Mouse (Mus musculus): Measurements from ENCODE around the gene 1190002N15Rik.

1190002N15Rik gene

DNA sequence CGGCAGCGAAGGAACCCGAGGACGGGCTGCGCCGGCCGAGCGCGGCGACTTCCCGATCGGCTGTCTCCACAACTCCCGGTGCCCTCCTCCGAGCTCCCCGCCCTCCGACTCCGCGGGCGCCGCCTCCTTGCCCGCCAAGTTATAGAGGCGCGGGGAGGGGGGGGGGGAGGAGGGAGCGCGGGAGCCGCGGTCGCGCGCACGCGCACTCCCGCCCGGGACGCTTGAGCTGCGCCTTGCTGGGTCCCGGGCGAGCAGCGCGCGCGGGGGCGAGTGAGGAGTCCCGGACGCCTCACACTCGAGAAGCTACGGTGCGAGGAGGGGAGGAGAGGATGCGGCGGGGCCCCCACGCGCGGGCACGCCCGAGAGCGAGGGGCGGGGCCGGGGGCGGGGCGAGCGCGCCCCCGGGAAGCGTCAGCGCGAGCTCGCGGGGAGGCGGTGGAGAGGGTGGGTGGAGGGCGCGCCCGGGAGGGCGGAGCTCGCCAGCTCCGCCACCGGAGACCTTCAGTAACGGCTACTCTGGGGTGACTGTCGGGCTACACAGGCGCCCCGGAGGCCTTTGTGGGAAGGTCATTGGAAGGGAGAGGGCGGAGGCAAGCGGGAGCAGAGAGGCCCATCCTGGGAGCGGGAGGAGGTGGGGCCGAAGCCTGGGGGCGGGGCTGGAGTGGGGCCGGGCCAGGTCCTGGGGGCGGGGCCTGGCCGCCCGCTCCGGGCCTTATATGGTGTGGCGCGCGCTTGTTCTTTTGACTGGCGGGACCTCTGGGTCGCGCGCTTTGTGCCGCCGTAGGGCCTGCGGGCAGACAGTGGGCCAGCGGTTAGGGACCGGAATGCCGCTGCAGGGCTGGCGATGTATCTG, at the start of gene 1190002N15Rik:
Gene 1190002N15Rik, minus strand, starts transcription at position 112 of the 853 bp plus-strand sequence.
- DNase-seq, result peak; percentile 94

DNA sequence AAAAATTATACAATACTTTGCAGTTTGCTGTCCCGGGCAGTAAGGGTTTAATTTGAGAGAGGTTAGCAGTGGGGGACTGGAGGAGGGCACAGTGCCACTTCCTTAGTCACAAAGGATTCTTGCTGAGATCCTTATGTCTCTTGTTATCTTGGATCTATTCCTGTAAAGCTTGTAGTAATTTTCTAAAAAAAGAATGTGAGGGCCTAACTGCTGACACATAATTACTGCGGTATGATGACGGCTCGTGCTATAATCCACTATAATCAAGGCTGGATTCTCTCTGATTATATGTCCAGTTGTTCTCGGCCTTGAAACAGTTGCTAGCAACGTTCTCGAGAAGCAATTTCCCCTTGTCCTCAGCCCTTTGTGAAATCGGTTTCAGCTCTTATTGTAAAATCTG, 44.4 kb upstream of the 1190002N15Rik start:
- no peak for DNase-seq

DNA sequence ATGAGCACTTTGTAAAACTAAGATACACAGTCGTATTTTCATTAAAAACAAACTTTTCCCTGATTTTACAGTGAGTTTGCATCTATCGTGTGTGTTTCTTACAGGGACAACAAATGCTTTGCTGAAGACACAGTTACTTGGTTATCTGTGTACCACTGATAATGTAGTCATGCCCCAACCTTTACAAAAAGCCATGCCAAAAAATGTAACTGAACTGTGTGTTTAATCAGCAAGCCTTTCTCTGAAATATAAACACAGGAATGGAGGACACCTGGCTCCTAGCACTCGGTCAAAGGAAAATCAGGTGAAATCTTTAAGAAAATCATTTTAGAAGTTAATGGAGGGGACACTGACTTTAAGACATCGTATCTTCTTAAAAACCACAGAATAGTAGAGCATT, 43.8 kb upstream of the 1190002N15Rik start:
- DNase-seq, result no peak

- DNase-seq, result no peak
Measured at GRCm38 (mm10) chr9:94580071-94580737, 42.3 kb upstream of the 1190002N15Rik start.

GRCm38 (mm10) chr9:94571802-94572201, 33.9 kb upstream of the 1190002N15Rik start:
- no peak for DNase-seq

DNA sequence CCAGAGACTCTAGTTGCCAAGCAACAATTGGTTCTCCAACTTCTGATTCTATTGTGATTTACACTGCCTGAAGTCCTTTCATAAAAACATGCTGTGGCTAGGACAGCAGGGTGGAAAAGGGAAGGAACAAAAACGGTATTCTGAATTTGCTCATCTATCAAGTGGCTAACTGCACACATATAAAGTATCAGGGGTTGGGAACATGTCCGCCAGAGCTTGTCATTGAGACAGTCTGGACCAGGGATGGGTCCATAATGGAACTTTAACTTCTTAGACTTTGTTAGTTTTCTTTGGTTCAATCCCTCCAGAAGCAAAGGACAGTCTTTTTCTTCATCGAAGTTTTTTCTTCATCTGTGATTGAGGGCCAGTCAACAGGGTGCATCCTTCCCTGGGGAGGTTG, 30.5 kb upstream of the 1190002N15Rik start:
- DNase-seq, result no peak

DNA sequence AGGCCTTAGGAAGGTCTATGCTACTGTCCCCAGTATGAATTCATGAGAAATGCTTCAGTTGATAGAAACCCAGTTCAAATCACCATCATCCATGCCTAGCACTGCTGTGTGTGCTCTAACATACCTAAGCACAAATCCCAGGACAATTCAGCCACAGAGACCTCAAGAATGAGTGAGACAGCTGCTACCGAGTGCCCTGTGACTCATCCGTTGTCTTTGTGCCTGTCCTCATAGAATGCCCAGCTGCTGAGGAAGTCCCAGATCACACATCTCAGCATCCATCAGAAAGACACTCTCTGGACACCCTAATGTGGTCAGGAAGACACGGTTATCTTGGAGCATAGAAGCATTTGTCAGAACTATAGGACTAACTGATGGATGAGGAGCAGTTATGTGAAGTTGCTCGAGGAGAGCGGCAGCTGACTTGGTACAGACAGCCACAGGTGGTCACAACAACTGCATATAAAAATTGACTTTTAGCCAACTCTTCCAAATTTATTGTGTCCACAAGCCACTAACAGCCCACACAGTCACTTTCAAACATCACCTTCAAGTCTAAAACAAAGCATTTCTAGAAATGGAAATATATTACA, 29.9 kb upstream of the 1190002N15Rik start:
- no peak for DNase-seq

- DNase-seq, result no peak
Measured at GRCm38 (mm10) chr9:94556776-94557514, 19.1 kb upstream of the 1190002N15Rik start.

- DNase-seq, result no peak
Measured at GRCm38 (mm10) chr9:94556249-94556648, 18.4 kb upstream of the 1190002N15Rik start.

GRCm38 (mm10) chr9:94550493-94551095, 12.7 kb upstream of the 1190002N15Rik start:
- no peak for DNase-seq

- no peak for DNase-seq
Measured at GRCm38 (mm10) chr9:94543881-94544280, 6.0 kb upstream of the 1190002N15Rik start.

DNA sequence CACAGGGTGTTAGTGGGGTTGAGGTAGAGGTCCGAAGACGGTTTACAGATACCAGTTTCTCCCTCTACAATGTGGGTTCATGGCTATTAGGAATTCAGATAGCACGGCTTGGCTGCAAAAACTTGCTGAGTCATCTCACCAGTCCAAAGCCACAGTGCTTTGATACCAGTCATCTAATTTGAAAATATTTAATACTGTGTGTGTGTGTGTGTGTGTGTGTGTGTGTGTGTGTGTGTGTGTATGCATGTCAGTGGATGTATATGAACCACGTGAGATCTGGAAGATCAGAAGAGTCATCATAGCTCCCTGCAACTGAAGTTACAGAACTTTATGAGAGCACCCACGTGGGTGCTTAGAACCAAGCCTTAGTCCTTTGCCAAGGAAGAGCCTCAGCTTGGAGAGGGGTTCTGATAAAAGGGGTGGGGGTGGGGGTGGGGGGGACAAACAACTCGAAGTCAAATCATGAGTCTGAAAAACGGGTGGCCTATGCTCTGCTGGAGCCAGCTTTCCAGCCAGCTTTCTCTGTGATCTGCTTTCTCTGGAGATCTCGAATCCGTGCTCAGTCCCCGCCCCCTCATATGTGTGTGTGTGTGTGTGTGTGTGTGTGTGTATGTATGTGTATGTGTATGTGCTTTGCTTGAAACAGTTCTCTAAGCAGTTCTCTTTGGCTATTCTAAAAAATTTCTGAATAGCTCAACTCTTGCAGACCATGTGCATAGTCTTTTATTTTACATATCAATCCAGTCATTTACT, 2.6 kb upstream of the 1190002N15Rik start:
- DNase-seq, result no peak

DNA sequence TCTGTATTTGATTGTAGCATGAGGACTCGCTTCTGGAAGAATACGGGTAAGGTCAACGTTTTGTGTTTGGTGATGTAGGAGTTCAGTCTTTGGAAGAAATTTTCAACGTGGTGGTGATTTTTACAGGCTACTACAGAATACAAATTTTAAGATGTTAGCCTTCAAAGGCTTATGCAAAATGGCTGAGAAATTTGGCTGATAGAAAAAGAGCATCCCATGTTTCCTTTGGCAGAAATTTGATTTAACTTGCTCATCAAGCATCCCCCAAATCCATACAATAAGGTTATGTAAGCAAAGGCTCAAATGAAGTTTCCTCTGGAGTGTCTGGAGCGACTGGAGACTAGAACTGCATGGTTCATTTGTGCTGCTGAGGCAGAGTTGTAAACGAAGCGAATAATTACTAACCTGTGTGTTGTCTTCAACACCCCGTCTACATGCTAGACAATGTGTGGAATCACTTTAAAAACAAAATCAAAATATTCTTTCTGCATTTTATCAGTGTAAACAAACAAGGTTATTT, 1.5 kb upstream of the 1190002N15Rik start:
- no peak for DNase-seq

GRCm38 (mm10) chr9:94538823-94539143, 902 bp upstream of the 1190002N15Rik start:
- no peak for DNase-seq

DNA sequence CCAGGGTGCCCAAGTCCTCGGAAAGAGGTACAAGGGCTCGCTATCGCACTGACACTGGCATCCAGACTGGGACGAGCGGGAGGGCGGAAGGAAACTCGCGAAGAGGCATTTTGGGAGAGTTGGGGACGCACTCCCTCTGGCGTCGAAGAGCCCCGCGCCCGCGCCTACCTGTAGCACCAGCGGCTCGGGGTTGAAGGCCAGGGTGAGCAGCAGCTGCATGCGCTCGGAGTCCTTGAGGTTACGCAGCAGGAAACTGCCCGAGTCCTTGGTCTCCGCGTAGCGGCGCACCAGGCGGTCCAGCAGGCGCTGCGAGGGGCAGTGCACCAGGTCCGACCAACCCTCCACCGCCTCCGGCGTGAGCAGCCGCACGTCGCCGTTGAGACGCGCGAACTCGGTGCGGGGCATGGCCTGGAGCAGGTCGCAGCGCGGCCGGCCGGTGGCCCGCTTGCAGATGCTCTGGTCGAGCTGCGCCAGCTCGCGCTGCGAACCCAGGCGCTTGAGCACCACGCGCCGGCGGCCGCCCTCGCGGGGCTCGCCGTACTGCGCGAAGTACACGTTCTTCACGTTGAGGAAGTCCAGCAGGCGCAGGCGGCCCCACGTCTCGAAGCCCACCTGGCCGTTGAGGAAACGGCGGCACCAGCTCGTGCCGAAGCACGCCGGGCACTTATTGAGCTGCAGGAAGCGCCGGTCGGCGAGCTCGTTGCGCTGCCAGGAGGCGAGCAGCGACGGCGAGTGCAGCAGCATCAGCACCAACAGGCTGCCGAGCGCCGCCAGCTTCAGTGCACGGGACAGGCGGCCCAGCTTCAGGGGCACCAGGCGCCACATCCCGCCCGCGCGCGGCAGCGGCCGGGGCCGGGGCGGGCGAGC, 597 bp downstream of the 1190002N15Rik start:
- peak; percentile 78 for DNase-seq

DNA sequence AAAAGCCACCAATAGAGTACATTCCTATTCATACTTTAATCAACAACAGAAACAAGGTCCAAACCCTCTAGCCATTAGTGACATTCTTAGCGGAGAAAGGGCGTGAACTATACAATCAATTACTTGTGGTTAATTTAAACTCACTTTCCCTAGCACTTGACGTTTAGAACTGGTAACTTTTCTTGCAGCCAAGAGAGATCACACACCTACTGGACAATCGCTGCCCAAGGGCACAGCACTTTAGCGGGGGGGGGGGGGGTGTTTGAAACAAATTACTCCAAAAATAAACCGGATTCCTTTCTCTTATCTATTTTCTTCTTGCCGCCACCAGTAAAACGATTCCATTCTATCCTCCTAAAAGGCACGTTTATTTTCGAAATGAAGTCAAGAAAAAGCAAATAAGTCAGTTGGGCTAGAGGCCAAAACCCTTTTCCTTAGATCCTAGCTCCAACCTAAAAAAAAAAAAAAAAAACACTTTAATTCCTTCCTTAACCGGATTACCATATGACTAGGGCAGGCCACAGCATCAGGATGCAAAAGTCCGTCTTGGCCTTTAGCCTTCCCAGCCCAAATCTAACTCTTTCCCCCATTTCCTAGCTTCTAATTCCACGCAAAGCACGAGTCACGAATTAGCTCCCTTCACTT, 1.5 kb downstream of the 1190002N15Rik start:
- no peak for DNase-seq

GRCm38 (mm10) chr9:94534795-94535194, 3.1 kb downstream of the 1190002N15Rik start:
- DNase-seq, result no peak

DNA sequence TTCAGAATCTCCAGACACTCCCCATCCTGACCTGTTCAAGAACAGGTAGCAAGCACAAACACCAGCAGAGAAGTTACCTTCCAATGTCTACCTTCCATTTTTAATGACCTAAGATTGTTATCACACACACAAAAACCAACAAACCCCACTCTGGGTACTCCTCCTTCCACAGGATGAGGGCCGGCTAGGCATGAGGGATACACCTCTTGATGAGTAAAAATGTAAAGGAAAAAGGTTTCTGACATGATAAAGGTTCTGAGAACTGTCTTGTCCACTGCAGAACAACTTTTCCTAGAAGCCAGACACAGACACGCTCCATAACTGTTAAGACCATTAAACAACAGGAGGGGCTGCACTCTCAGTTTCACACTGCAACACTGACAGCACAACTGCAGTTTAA, 3.7 kb downstream of the 1190002N15Rik start:
- DNase-seq, result no peak

GRCm38 (mm10) chr9:94533641-94534040, 4.2 kb downstream of the 1190002N15Rik start:
- DNase-seq, result no peak

- DNase-seq, result no peak
Measured at GRCm38 (mm10) chr9:94529987-94530386, 7.9 kb downstream of the 1190002N15Rik start.
